Mouse (Mus musculus): ENCODE results near the gene Cnn1.

Gene Cnn1

GRCm38 (mm10) chr9:22098993-22099696 lies at the start of gene Cnn1:
TSS of gene Cnn1 (plus strand) at chr9:22099216.
- DNase-seq (ENCODE audit: low spot score): peak; percentile 31

- DNase-seq (ENCODE audit: low spot score): no peak
These were observed 49.7 kb upstream of the Cnn1 start for GRCm38 (mm10) chr9:22049315-22049714.

- peak; percentile 43 for DNase-seq (ENCODE audit: low spot score)
These were observed 49.2 kb upstream of the Cnn1 start for GRCm38 (mm10) chr9:22049721-22050270.

- DNase-seq (ENCODE audit: low spot score): peak; percentile 83
These were observed 48.6 kb upstream of the Cnn1 start for GRCm38 (mm10) chr9:22050351-22050889.

GRCm38 (mm10) chr9:22051161-22051957 lies 47.7 kb upstream of the Cnn1 start:
- peak; percentile 39 for DNase-seq (ENCODE audit: low spot score)

- peak; percentile 81 for DNase-seq (ENCODE audit: low spot score)
These were observed 47.1 kb upstream of the Cnn1 start, which contains the start of gene Elavl3 for GRCm38 (mm10) chr9:22051958-22052254. TSS of gene Elavl3 (minus strand) at chr9:22052023.

- peak; percentile 59 for DNase-seq (ENCODE audit: low spot score)
These were observed 45.4 kb upstream of the Cnn1 start for GRCm38 (mm10) chr9:22053657-22054056.

GRCm38 (mm10) chr9:22054411-22055076 lies 44.5 kb upstream of the Cnn1 start:
- DNase-seq (ENCODE audit: low spot score): peak; percentile 85

GRCm38 (mm10) chr9:22055713-22056112 lies 43.3 kb upstream of the Cnn1 start:
- DNase-seq (ENCODE audit: low spot score): no peak

- DNase-seq (ENCODE audit: low spot score): no peak
These were observed 42.6 kb upstream of the Cnn1 start for GRCm38 (mm10) chr9:22056303-22056910.

- no peak for DNase-seq (ENCODE audit: low spot score)
These were observed 41.9 kb upstream of the Cnn1 start for GRCm38 (mm10) chr9:22057031-22057517.

GRCm38 (mm10) chr9:22058011-22058424 lies 41.0 kb upstream of the Cnn1 start:
- no peak for DNase-seq (ENCODE audit: low spot score)

GRCm38 (mm10) chr9:22061339-22061738 lies 37.7 kb upstream of the Cnn1 start:
- DNase-seq (ENCODE audit: low spot score): no peak

- DNase-seq (ENCODE audit: low spot score): no peak
These were observed 34.7 kb upstream of the Cnn1 start for GRCm38 (mm10) chr9:22064341-22064740.

- DNase-seq (ENCODE audit: low spot score): no peak
These were observed 33.4 kb upstream of the Cnn1 start for GRCm38 (mm10) chr9:22065642-22066041.

GRCm38 (mm10) chr9:22066433-22066832 lies 32.6 kb upstream of the Cnn1 start:
- DNase-seq (ENCODE audit: low spot score): peak; percentile 55

GRCm38 (mm10) chr9:22067195-22067594 lies 31.8 kb upstream of the Cnn1 start:
- no peak for DNase-seq (ENCODE audit: low spot score)

- no peak for DNase-seq (ENCODE audit: low spot score)
These were observed 29.0 kb upstream of the Cnn1 start for GRCm38 (mm10) chr9:22069881-22070553.

- peak; percentile 98 for DNase-seq (ENCODE audit: low spot score)
These were observed 28.0 kb upstream of the Cnn1 start, which contains the start of the genes Gm49318 and Zfp653 for GRCm38 (mm10) chr9:22070791-22071573. TSS of gene Gm49318 (minus strand) at chr9:22071259. TSS of gene Zfp653 (minus strand) at chr9:22071376.

- DNase-seq (ENCODE audit: low spot score): no peak
These were observed 26.7 kb upstream of the Cnn1 start for GRCm38 (mm10) chr9:22072276-22072675.
